Mouse (Mus musculus) testis, postnatal 10 days (tissue): ENCODE results near the gene St3gal5.
"Not testable (repeated sequence)": the region's sequence is repeated elsewhere in the genome, so short reads cannot be mapped to it uniquely, and the experiment has no call there.

Experiments
- DNase-seq: peaks from one replicate; pipeline ENCODE4 v3.0.0; 2021; ENCODE audit warnings: low spot score

St3gal5 gene

DNA sequence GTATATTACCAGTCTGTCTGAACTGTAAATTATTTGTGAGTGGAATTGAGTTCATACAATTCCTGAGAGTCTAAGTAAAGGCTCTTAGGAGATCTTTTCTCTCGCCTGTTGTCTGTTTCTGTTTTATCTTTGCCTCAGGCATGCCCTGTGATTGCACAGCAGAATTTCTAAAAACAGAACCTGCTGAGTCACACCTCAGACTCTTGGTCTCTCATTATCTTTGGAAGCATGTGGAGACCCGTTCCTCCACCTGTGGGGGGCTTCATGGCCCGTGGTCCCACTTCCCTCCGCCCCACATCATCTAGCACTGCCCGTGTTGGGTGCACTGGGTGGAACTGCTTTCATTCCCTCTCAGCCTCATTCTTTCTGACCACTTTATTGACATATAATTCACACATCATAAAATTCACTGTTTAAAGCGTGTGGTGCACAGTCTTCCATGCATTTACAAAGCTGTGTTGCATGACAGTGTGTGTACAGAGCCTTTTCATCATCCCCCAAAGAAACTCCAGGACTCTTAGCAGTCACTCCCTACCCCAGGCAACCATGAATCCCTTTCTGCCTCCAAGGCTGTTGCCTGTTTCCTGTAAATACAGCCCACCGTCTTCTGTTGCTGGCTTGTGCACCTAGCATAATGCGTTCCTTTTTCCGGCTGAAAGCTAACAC, 37.6 kb downstream of the St3gal5 start:
- no peak for DNase-seq

- DNase-seq, result no peak
These were observed 38.6 kb downstream of the St3gal5 start for GRCm38 (mm10) chr6:72136016-72136415.

GRCm38 (mm10) chr6:72136543-72136942, 39.2 kb downstream of the St3gal5 start:
- no peak for DNase-seq

DNA sequence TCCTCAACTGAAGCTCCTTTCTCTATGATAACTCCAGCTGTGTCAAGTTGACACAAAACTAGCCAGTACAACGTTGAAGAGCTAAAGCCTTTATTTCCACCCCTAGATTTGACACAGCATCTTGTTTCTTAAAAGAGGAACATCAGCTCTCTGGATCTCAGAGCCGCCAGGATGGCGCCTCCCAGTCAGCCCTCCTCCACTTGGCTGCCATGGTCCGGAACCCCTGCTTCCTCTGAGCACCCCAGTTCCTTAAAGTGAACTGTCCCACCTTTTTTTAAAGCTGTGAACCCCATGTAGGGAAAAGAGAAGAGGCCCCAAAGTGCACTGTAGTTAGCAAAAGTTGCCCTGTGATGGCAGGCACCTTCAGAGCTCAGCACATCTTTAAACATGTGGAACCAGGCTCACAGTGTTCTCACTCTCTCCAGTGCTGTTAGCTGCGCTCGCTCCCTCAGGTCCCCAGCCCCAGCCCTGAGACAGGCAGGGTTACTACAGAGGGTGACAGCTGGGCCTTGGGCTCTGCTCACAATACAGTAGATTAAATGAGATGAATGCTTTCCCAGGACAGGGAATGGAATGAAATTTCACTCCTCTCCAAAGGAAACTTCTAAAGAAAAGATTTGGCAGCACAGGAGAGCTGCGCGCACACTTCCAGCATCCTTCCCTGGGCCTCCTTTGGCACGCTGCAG, 42.3 kb downstream of the St3gal5 start:
- DNase-seq, result no peak

- DNase-seq, result no peak
These were observed 43.0 kb downstream of the St3gal5 start for GRCm38 (mm10) chr6:72140371-72140770.

DNA sequence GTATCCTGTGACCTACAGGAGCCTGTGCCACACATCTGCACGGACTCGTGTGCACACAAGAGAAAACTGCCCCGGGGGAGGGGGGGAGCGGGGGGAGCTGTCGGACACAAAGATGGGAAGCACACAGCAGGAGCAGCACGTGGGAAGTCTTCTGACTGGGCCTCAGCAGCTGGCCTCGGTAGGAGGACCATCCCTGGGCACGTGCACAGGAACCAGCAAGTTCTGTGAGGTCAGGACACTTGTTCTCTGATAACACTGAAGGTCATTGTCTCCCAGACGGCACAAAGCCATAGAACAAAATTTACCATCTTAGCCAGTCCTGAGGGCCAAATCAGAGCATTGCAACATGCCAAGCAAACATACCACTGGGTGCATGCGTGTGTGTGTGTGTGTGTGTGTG, 43.8 kb downstream of the St3gal5 start:
- no peak for DNase-seq

GRCm38 (mm10) chr6:72142561-72142960, 45.2 kb downstream of the St3gal5 start:
- DNase-seq, result no peak

DNA sequence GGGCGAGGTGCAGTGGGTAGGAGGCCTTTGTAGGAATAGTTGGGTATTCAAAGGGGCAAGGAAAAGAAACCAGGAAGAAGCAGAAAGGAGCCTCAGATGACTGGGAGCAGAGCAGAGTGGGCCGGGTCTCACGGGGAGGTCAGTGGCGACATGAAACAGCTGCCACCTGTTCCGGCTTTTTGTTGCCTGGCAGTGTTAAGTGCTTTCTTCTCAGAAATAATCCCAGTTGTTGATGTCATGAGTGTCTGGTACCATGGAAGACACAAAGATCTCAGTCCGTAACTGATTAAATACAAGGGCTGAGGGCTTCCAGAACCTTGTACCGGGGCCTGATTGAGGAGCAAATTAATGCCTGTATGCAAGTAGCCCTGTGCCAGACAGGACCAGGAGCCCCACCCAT, 47.0 kb downstream of the St3gal5 start:
- DNase-seq, result no peak

DNA sequence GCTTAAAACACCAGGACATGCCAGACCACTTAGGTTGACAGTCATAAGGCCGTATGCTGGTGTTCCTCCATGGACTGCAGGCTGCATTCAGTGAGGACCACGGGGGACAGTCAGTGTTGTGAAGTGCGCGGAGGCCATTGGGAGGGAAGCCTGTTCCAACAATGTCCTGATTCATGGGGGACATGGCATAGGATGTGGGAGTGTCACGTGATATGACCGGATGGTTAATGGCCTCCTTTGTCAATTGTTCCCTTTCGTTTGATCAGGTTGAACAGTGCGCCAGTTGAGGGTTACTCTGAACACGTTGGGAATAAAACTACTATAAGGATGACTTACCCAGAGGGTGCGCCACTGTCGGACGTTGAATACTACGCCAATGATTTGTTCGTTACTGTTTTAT, 49.4 kb downstream of the St3gal5 start:
- DNase-seq, result no peak

GRCm38 (mm10) chr6:72148721-72149120, 51.3 kb downstream of the St3gal5 start:
- DNase-seq, result no peak

GRCm38 (mm10) chr6:72149797-72150196, 52.4 kb downstream of the St3gal5 start:
- no peak for DNase-seq

GRCm38 (mm10) chr6:72152707-72153106, 55.3 kb downstream of the St3gal5 start:
- no peak for DNase-seq

- no peak for DNase-seq
These were observed 56.1 kb downstream of the St3gal5 start for GRCm38 (mm10) chr6:72153455-72153854.

DNA sequence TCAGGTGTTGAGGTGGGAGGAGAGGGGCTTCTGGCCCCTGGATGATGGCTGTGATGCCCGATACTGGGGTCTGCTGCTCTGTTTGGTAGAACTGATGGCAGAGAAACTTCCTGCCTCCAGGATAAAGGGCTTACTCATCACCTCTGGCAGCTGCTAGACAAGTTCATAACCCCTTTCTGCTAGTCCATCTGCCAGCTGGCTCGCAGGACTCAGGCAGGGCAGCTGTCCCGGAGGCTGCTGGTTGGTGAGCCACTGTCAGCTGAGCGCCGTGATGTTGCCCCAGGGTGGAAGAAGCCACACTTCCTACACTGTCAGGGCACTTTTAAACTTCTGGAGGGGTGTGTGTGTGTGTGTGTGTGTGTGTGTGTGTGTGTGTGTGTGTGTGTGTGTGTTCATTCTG, 56.6 kb downstream of the St3gal5 start:
- DNase-seq, result not testable (repeated sequence)

DNA sequence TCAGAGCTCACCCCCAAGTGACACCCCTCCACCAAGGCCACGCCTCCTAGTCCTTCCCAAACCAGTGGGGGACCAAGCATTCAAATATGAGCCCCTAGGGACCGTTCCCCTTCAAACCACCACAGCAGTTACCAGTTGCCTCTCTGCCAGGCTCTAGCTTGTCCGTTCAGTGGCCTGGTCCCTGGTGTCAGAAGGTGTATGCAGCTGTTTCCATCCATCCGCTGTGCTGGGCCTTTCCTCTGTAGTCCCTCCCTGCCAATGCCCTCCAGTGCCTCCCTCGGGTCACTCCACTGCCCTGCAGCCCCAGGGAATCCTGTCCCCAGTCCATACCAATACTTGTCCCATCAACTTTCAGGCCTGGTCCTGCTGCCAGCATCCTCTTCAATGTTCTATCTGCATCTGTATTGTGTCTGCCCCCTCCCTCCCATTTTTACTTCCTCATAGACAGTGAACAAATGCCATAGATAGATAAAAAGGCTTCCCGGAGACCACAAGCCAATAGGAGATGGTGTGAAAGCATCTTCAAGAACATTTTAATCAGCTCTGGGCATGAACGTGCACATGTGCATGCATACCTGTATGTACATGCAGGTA, 57.6 kb downstream of the St3gal5 start:
- no peak for DNase-seq

GRCm38 (mm10) chr6:72155649-72156048, 58.3 kb downstream of the St3gal5 start:
- no peak for DNase-seq

DNA sequence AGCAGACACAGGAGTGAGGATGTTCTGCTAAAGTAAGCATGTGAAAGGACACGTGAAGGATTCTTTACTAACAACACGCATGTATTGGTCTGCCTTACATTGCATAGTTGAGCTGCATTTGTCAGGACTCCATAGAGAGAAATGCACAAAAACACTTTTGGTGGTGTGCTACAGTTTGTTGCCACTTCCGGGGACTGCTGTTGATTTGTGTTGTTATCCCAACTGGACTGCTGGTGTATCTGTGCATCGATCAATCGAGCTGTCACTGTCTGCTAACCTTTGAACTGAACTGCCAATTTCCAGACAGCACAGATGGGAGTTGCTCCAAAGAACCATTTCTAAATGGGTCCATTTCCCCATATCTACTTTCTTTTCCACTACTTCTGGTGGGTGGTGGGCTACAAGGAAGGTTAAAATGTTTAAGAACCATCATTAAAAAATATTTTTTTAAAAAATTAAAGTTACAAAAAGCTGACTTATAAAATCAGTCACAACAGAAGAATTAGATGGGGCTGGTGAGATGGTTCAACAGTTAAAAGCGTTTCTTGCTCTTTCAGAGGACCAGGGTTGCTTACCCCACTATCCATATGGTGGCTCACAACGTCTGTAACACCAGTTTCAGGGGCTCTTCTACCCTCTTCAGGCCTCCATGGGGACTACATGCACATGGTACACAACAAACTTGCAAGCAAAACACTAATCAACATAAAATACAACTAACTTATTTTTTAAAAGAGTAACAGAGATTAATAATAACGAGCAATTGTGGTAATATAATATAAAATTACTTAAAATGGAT, 61.8 kb downstream of the St3gal5 start:
- DNase-seq, result no peak

DNA sequence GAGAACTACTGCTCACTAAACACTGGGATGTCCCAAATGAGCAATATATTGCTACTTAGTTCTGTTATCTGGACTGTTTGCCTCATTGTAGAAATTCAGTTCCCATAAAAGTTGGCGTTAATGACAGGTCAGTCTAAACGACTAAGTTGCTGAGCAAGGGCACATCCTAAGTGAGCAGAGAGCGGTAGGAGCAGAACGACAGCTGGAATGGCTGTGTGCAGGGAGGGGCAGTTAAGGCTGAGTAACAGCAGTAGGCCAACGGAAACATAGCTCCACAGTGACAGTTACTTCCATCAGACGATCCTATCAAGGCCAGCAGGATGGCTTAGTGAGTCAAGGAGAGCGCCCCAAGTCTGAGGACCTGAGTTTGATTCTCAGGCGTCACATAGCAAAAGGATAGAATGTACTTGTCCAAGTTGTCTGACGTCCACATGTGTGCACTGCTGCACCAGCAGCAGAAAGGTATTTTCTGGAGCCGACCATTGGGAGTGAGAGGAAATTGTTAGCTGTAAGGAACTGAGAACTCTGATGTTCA, 62.5 kb downstream of the St3gal5 start:
- no peak for DNase-seq

DNA sequence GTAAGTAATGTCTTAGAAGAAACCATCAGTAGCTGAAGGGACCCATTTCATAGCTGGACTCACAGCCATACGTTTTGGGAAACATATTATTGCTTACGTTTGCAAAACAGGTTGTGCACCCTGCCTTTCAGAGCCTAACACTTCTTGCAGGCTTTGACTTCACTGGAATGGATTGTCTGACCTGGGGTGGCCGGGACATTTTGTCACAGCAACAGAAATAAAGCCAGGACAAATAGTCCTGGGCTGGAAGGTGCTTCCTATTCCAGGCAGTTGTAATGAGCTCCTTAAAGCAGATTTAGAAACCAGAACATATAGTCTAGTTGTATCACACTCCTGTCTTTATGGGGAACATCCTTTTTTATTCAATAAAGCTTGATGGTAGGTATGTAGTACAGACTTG, 63.6 kb downstream of the St3gal5 start:
- no peak for DNase-seq

DNA sequence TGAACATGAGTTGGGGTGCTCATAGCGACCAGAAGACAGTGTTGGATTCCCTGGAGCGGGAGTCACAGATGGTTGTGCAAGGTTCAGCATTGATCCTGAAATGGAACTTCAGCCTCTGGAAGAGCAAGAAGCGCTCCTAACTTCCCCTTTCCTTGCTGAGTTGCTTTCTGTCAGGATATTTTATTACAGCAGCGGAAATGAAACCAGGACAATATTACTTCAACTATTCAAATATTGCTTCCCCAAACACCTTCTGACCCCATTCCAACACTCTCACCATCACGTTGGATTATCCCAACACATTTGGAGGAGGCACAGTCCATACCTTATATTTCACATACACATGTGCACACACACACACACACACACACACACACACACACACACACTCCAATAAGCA, 64.4 kb downstream of the St3gal5 start:
- DNase-seq, result no peak

DNA sequence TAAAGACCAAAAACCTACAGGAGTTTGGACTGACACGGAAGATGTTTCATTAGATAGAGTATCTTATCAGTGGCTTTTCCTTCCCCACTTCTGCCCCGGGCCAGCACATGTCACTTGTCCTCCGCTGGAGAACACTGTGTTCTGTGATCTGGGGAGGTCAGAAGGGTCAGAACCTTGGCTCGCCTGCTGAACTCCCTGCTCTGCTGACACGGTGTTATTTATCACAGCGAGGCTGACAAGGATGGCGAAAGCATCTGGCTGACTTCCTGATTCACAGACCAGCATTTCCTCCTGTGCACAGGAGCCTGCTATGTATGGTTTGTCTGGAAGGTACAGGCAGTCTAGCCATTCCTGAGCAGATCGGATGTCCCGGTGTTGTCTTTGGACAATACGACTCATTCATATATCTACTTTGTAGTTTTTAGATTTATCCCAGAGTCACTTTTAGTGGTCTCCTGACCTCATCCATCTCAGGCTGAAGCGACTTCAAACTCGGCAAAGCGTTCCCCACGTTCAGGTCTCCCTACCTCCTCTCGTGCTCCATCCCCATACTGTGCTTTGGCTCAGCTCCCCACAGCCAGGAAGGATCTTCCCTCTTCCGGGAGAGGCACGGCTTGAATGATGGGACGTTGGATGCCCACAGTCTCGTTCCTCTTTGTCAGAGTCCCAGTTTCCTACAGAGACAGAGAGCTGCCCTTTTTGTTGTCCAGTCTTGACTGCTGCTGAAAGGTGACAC, 64.9 kb downstream of the St3gal5 start:
- DNase-seq, result no peak
